Mouse (Mus musculus) right cerebral cortex, postnatal 36 days (tissue): ENCODE results near the gene Zfp691.

Experiments used
- DNase-seq, 2 experiments: peaks; one replicate each; pipeline ENCODE4 v3.0.0; 2022; ENCODE audit warnings: low spot score in 2 of 2, mixed read lengths in 1 of 2

The Zfp691 gene

DNA sequence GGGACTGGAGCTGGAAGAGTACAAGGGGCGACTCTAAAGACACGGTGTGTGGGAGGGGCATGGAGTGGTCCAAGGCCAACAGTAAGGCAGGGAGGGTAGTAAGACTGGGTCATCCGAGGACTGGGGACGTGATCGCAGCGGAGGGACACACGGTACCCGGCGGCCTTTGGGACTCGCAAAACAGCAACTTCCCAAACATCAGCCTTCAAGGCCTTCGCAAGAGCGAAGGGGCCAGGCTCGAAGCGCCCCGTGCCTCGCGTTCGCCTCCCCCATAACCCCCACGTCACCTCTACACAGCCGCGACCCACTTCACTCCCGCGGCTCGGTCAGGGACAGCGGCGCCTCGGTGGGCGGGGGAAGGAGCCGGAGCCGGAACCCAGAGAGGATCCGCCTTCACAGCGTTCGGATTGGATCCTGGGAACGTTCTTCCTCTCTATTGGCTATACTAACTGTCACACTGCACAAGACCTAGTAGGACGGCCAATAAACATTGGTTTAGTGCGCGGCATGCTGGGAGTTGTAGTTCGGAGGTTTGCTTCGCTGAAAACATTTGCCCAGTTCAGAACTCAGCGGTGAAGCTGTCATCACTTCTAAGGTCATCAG lies at the start of gene Zfp691:
TSS of gene Zfp691 (minus strand) at position 345 of the 603 bp plus-strand sequence.
- DNase-seq: peak; percentile 93 to 98

DNA sequence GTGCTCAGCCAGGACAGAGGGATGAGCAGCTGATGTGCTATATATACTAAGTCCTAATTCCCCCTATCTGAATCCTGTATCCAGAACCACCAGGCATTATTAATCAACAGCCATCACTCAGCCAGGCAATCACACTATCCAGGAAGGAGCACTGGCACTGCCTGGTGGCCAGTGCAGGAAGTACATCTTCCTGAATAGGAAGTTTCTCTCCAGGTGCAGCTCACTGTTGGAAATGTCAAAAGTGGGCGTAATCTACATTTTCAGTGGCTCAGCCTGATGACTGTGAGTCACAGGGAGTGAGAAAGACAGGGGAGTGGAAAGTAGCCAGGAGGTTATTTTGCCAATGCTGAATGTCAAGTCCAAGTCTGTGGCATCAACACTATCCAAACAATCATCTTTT lies 49.7 kb upstream of the Zfp691 start:
- DNase-seq: no peak

DNA sequence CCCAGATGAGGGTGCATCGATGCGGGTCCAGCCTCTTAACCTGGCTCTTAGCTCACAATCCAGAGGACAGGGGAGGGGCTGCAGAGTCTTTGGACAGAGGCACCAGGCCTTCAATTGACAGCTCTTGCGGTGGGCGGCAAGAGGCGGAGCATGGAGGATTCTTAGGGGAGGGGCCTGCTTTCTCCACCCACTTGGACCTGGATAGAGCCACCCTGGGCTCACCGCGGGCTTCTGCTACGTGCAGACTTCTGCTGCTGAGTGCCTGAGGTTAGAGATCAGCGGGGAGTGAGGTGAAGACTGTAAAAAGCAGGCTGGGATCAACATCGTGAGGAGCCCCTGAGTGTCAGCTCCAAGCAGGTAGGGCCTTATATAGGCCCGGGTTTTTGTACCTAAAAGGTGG lies 44.2 kb upstream of the Zfp691 start, which contains the start of gene Tmem269:
TSS of gene Tmem269 (minus strand) at position 49 of the 400 bp plus-strand sequence.
- no peak for DNase-seq

DNA sequence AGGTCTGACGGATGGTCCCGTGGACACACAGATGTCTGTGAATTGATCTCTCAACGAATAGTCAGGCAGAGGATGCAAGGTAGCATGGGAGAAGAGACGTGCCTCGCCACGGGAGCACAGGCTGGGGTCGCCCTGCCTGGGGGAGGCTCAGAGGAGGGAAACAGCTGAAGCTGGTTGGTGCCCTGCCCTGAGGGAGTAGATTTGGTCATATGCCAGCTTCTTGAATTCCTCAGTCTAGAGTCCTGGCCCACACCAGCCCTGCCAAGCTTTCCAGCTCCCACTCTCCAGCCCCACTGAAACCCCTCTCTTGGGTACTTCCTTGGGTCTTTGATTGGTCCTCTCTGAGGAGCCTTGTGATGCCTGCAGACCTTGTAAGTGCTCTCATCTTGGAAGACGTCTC lies 42.7 kb upstream of the Zfp691 start:
- DNase-seq: no peak

DNA sequence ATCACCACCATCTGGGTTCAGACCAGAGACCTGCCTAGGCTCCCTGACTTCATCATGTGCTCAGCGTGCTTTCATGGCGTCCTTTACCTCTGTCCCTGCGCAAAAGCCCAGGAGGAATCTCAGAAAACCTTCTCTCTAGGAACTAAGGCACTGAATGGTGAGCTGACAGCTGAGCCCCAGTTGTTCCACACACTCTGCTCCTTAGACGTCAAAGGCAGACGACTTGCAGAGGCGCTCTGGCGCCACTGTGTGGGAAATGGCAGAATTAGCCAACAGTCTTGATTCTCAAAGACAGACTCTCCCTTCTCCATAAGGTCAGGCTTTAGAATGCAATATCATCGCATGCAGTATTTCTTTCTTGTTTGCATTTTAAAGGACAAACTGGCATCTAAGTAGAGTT lies 30.7 kb upstream of the Zfp691 start:
- peak; percentile 20 to 26 for DNase-seq

DNA sequence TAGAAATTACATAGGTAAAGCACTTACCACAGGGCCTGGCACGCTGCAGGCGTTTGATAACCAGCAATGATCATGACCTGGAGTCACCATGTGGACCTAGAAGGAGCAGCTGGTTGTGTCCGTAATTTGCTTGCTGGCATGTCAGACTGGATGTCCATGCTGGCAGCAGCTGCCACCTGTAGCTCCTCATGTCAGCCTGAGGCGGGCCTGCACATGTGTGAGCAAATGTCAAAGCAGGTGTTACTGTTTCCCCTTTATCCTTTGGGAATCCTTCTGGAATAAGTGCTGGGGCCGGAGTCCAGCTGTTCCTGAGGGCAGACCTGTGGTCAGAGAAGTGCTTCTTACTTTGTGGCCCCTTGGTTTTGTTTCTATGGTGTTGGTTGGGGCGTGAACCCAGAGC lies 24.1 kb upstream of the Zfp691 start:
- no peak for DNase-seq

DNA sequence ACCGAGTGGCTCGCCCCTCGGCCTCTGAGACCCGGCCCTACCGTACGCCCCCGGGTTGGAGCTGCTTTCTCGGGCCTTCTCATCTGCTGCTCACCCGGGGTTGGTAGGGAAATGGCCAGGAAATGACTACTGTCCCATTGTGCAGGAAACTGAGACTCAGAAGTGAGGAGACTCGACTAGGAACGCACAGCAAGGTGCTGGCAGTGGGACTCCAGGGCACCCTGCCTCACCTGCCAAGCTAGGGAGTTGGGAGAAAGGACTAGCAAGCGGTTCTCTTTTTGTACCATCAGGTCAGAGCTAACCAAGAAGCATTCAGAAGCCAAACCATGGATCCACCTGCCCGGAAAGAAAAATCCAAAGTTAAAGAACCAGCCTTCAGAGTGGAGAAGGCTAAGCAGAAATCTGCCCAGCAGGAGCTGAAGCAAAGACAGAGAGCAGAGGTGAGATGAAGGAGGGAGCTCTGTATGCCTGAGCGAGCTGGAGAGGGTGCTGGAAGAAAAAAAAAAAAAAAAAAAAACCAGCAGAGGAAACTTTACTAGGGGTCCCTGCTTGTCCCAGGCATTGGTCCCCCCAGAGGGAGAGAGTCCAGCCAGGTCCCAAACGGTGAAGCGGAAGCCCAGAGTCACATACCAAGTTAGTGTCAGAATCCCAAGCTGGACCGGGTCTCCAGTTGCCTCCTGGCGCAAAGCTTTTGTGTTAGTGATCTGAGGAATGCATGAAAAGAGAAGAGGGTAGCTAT lies 21.8 kb upstream of the Zfp691 start:
- DNase-seq: no peak

DNA sequence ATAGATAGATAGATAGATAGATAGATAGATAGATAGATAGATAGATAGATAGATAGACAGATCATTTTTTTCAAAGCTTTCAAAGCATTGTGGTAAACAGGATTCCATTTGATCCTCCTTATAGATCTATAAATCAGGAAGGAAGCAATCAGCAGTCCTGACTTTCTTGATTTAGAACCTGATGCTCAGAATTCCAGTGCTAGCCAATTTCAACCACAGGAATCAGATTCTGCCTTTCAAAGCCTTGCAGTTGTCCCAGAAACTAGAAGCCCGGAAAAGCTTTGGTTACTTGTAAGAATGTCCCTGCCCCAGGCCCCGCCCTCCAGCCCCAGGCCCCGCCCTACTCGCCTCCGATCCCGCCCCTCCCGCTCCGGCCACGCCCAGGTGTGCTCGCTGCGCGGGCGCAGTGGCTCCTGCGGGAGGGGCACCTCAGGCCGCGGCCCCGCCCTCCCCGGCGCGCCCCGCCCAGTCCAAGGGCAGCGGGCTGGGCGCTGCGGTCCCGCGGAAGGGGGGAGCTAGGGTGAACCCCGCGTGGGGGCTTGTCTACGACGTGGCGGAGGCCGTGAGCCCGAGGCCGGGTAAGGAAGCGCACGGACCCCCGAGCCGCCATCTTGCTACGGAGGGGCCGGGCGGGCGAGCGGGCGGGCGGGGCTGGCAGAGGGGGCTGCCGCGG lies 21.1 kb upstream of the Zfp691 start, which contains the start of gene Svbp:
TSS of gene Svbp (plus strand) at position 398 of the 673 bp plus-strand sequence.
- DNase-seq: peak; percentile 75 to 76

DNA sequence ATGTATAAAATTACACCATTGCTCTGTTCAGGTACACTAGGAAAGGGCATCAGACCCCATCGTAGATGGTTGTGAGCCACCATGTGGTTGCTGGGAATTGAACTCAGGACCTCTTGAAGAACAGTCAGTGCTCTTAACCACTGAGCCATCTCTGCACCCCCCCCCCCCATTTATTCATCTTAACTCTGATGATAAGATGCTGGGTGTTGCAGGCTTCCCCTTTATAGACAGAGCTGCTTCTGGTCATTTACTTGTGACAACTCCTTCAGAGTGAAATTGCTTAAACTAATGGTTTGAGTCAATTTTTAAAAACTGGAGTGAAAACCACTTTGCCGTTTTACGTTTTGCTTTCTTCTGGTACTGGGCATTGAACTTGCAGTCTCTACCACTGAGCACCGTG lies 18.8 kb upstream of the Zfp691 start:
- DNase-seq: no peak

DNA sequence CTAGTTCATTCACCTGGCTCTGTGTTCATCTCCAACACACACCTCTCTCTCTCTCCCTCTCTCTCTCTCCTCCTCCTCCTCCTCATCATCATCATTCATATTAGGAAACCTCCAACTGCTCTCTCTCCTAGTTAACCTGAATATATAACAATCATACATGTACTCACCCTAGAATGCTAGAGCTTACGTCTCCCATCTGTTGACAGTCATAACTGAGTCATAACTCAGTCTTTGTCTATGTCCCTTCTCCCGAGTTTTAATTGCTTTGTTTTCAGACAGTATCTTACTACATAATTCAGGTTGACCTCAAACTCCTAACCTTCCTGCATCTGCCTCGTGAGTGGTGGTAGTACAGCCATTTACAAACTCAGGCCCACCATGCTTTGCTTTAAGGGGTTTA lies 17.3 kb upstream of the Zfp691 start:
- no peak for DNase-seq

DNA sequence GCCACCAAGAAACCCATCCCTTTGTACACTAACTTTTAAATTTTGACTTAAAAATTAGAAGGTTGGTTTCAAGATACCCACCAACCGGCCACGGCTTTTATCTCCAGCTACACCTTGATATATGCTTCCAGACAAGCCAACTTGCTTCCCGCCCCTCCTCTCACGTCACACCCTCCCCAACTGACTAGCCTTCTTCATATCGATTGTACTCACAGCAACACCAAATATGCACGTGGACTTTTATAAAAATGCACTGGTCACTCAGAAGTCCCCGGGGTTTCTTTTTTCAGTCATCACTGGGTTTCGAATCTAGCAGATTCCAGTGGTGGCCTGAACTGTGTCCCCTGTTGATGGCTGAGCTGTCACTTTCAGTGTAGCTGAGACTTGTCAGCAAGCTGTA lies 16.6 kb upstream of the Zfp691 start:
- DNase-seq: no peak

DNA sequence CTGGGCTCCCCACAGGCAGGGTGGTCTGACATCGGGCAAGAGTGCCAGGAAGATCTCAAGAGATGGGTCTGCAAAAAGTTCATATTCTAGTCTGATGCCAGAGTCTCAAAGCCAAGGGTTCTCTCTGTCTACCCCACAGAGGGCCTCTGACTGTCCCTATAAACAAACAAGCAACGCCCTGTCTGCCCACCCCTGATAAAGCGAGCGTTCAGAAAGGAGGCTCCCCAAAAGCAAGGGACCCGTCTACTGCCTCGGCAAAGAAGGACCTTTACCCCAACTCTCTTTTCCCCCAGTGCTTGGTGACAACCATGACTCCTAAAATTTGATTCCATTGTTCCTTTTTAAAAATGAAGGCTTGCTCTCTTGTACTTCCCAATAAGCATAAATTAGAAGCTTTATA lies 15.9 kb upstream of the Zfp691 start, which contains the start of gene Ermap:
TSS of gene Ermap (minus strand) at position 148 of the 400 bp plus-strand sequence.
- DNase-seq: no peak

DNA sequence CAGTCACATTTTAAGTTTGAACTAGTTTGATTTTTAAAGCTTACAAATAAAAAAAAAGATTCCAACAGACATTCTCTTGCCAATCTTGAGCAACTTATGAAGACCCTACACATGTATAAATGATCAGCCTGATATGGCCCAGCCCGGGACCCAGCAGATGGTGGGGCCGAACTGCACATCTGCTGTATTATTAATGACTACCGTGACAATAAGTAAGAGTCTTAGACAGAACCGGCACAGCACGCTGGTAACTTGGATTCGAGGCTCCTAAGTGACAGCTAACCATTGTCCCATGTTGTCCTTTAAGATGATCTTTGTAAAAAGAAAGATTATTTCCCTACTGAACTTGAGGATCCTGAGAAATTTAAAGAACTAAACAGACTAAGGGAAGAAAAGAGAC lies 15.4 kb upstream of the Zfp691 start:
- no peak for DNase-seq

DNA sequence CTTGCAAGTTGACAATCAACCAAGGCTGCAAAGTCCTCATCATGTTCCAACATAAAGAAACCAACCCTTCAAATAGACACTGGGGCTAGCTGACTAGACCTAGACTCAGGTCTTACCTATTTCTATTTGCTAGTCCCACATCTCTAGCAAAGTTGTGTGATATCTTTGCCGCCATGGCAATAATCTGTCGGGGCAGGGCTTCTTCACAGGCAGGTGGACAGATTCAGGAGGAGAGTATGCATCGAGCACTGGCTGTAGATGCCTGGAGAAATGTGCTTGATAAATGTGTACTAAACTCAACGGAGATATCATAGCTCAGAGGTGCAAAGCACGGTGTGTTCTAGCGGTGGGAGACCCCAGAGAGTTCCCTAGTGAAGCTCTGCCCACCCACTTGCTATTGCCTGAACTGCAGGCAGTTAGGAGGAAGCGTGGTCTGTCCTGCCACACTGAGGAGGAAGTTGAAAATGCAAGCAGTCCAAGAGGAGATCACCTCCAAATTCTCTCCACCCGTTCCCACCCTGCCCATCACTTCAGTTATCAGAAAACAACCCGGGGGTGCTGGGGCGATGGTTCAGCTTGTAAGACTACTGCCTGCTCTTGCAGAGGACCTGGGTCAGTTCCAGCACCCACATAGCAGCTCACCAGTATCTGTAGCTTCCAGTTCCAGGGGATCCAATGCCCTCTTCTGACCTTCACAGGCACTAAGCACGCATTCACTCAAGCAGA lies 14.2 kb upstream of the Zfp691 start:
- DNase-seq: no peak

DNA sequence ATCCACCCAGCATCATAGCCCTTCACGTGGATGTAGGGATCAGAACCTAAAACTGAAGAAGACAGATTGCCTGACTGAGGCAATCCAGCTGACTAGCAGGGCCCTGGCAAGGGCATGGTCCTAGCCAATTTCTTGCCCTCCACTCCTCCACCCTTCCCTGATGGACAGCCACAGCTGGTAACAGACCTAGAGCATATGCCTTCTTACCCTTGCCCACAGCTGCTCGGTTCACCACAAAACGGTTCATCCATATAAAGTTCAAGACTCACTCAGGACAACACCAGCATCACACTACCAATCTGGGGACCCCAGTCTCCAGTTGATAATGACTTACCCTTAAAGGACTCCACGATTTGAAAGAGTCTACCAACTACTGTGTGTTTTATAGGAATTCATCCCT lies 11.8 kb upstream of the Zfp691 start:
- no peak for DNase-seq

DNA sequence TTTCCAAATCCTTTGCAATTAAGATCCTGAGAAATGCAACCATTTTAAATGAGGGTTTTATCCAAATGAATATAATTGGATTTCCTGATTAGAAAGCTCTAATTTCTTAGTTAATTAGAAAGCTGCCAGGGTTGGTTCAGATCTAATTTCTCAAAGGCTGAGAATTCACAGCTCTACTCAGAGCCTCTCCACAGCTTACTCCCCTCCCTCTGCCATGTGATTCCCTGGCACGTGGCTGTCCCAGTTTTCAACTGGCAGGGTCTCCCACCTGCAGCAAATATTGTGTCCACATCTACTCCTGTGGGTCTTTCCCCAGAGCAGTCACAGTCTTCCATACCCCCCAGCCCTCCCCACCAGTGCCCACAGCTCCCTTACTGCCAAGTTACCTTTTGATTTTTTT lies 9.5 kb upstream of the Zfp691 start:
- DNase-seq: no peak

DNA sequence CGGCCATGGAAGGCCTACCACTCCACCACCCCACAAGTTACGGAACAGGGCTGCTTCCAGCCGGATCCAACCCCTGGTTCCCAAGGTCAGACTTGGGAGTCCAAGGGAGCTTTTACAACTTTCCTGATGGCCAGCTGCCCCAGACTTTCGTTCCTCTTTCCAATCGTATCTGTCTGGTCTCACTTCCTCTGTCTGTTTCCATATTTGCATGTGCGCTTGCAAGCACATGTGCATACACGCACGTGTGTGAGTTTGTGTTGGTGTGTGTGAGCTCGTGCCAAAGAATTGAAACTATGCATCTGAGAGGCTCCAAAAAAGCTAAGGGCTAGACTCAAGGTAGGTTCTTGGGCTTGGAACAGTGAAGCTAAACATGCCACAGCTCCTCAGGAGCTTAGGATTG lies 7.5 kb upstream of the Zfp691 start:
- no peak for DNase-seq

DNA sequence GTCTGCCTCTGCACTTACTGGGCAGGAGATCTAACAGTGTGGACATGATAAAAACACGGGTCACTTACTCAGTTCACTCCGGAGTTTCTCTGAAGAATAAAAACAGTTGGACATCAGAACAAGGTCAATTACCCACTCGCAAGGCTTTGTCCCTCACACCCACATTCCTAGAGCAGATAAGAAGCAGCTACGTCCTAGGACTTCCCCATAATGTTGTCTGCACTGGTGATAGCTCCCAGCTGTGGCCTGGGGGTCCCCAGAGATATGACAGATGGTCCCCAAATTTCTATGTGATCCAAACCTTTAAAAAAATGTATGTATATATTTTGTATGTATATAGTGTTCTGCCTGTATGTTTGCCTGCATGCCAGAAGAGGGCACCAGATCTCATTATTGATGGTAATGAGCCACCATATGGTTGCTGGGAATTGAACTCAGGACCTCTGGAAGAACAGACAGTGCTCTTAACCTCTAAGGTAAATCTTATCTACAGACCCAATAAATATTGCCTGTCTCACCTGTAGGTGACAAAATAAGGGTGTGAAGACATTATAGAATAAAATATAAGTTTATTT lies 6.2 kb upstream of the Zfp691 start:
- DNase-seq: no peak

DNA sequence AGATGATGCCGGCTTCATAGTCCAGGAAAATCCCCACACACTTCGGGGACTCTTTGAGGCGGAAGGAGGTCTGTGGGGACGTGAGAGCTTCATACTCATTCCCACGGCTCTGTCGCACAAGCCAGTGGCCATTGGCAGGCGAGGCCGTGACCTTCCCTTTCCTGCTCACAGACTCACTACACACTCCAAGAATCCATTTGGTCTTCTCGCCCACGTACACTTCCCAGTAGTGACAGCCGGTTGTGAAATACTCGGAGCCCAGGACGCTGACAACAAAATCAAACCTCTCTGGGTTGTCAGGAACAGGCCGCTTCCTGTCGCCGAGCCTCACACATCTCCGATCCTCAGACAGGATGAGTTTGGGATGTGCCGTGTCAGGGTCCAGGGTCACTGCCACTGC lies 4.3 kb upstream of the Zfp691 start:
- DNase-seq: no peak

DNA sequence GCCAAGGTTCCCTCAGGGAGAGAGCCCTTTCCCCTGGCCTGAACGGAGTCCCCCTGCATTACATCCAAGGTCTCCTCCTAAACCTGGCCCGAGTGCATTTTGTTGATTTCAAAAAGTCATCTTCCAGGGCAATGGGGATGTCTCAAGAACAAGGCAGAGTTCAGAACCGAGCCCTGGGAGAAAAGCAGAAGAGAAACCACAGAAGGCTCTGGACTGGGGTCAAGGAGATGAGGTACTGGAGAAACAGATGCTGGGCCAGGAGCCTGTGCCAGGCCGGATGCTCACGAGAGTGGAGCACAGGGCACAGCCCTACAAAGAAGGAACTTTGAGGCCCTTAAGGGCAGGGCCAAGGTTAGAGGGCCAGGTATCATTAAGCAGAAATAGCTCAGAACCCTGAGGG lies 3.7 kb upstream of the Zfp691 start:
- no peak for DNase-seq

DNA sequence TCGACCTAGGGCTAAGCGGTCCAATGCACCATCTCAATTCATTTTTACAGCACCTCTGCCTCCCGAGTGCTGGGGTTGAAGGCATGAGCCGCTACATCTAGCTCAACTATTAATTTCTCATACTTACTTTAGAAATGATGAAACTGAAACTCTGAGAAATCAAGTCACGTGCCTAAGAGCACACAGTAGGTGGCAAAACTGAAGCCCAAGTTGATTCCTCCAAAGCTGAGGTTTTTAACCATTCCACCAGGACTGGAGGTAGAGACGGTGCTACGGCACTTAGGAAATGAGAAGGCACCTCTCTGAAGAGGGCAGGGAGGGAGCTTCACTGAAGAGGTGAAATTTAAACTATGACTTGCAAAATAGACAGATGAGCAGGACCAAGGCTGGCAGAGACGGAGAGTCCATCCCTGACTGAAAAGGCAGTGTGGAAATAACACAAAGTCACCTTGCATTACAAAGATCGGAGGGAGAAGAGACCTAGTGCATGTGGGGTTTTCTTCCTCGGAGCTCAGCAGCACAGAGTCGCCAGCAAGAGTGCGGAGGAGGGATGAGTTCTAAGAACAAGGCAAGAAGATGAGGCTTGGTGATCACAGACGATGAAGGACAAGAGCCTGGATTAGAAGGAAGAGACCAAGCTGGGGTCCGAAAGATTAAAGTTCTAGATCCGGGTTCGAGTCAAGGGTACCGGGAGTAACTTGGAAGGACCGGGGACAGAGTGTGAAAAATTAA lies 910 bp downstream of the Zfp691 start:
- DNase-seq: no peak
